Mouse (Mus musculus) small intestine, adult 2 months (tissue): ENCODE measurements around the gene Ankrd27. TPM values are rescaled to one million over a fixed set of nuclear protein-coding genes. Genes with fewer than 3 reads are reported as not detected.

ENCODE experiments used
- H3K27ac ChIP-seq: fragments of 200-500 bp; 2 replicates; pipeline ENCODE4 v1.5.1; 2012; ENCODE audit warnings: low read depth, low read length, control low read depth, inconsistent platforms; ENCODE audit not compliant: insufficient read depth
- H3K27me3 ChIP-seq: fragments of 200-500 bp; 2 replicates; pipeline ENCODE4 v1.6.1; 2012; ENCODE audit warnings: mild to moderate bottlenecking, moderate library complexity, low read length, inconsistent platforms; ENCODE audit not compliant: control insufficient read depth, insufficient read depth
- H3K36me3 ChIP-seq: fragments of 200-500 bp; 2 replicates; pipeline ENCODE4 v1.6.1; 2012; ENCODE audit warnings: mild to moderate bottlenecking, low read length, control low read depth, inconsistent platforms; ENCODE audit not compliant: control insufficient read depth, insufficient read depth
- H3K4me1 ChIP-seq: fragments of 200-500 bp; 2 replicates; pipeline ENCODE4 v1.6.1; 2012; ENCODE audit warnings: low read length, inconsistent platforms, mixed read lengths; ENCODE audit not compliant: control insufficient read depth, insufficient read depth, insufficient read length
- H3K4me3 ChIP-seq: fragments of 200-500 bp; 2 replicates; pipeline ENCODE4 v1.5.1; 2012; ENCODE audit warnings: low read depth, mild to moderate bottlenecking, control low read depth, inconsistent platforms, low read length, moderate library complexity
- CTCF ChIP-seq: fragments of 200-500 bp; IDR thresholded peaks from 2 replicates; pipeline ENCODE4 v1.5.1; 2012; ENCODE audit warnings: low read depth, mild to moderate bottlenecking, control low read depth, inconsistent platforms, low read length, moderate library complexity, mixed read lengths; ENCODE audit not compliant: insufficient replicate concordance, insufficient read length; ENCODE audit errors: extremely low read depth
- POLR2A ChIP-seq: fragments of 200-500 bp; IDR thresholded peaks from 2 replicates; pipeline ENCODE4 v1.6.1; 2012; ENCODE audit warnings: low read depth, mild to moderate bottlenecking, control low read depth, inconsistent platforms, low read length, moderate library complexity
- WGBS: fragments of 180-500 bp; shearing (Covaris S2); methylation state at CpG from one replicate; pipeline ENCODE4 v1.1.7; 2018; 5-methylcytosine and 5-hydroxymethylcytosine counted together
- polyA plus RNA-seq: library from polyadenylated mRNA; depleted of rRNA; stranded (reverse); fragments of >200 nt; gene quantifications from 2 replicates; pipeline ENCODE4 v1.2.3, GENCODE M21; 2012

Gene Ankrd27
- polyA plus RNA-seq, 1 experiment, result 13.5 TPM

DNA sequence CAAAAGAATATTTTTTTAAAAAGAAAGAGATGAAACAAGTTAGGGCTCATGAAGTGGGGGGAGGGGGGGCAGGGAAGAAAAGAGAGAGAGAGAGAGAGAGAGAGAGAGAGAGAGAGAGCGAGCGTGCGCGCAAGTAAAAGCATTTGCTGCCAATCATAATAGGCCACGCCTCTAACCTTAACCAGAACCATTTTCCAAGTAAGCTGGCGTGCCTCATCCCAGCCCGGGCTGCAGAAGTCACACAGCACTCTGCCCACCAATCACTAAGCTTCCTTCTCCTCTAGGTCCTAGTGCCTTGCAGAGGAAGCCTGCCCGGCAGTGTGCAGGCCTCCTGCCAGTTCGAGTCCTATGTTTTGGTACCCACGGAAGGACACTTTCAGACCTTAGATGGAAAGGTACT, 14.0 kb downstream of the Ankrd27 start:
- H3K36me3 ChIP-seq, result peaks cover 10% of the 10 kb centered on the region
- 91% methylated on average over 10 of the region's 10 CpGs for WGBS
- TF ChIP-seq POLR2A (no peak), CTCF (no peak)
- no peaks in the 10 kb centered on the region for H3K4me1 ChIP-seq
- no peaks in the 10 kb centered on the region for H3K27me3 ChIP-seq
- no peak overlapping the region for H3K27ac ChIP-seq
- H3K4me3 ChIP-seq, result no peak overlapping the region

DNA sequence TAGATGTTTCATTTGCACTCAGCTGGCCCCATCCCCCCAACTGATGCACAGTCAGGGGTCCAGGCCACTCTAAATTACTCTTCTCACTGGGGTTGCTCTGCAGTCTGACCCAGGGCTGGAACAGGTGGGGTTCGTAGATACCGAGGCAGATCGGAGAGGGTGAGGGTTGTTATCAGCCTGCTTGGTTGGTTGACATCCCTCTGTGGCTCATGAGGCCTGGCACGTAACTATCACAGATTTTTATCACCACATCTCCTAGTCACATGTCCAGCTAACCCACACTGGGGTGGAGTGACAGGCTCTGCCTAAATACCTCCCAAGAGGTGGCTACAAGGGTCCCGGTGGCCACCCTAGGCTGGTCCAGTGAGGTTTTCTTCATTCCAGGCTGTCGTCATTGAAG, 15.1 kb downstream of the Ankrd27 start:
- H3K27ac ChIP-seq, result no peak overlapping the region
- H3K36me3 ChIP-seq, result peaks cover 9% of the 10 kb centered on the region
- 89% methylated on average over 6 of the region's 6 CpGs for WGBS
- no peaks in the 10 kb centered on the region for H3K27me3 ChIP-seq
- no peak overlapping the region for H3K4me3 ChIP-seq
- TF ChIP-seq POLR2A, result no peak
- TF ChIP-seq CTCF, result no peak
- H3K4me1 ChIP-seq, result no peaks in the 10 kb centered on the region

DNA sequence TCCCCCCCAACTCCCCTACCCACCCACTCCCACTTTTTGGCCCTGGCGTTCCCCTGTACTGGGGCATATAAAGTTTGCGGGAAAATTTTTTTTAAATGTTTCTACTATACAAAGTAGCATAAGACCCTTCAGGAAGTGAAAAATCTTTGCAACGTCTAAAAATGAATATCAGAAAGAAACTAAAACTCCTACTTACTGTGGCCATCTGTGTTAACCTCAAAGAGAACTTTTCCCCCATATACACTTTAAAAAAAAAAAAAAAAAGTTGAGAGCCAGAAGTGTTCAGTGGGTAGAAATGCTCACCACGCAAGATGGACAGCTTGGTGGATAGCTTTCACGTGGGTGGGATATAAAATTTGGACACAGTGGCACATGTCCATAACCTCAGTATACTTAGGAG, 16.7 kb downstream of the Ankrd27 start:
- H3K4me3 ChIP-seq, result no peak overlapping the region
- no peak for TF ChIP-seq POLR2A
- no peak for TF ChIP-seq CTCF
- H3K4me1 ChIP-seq, result no peaks in the 10 kb centered on the region
- 93% methylated on average over 5 of the region's 5 CpGs for WGBS
- no peaks in the 10 kb centered on the region for H3K27me3 ChIP-seq
- H3K36me3 ChIP-seq, result peaks cover 13% of the 10 kb centered on the region
- no peak overlapping the region for H3K27ac ChIP-seq

DNA sequence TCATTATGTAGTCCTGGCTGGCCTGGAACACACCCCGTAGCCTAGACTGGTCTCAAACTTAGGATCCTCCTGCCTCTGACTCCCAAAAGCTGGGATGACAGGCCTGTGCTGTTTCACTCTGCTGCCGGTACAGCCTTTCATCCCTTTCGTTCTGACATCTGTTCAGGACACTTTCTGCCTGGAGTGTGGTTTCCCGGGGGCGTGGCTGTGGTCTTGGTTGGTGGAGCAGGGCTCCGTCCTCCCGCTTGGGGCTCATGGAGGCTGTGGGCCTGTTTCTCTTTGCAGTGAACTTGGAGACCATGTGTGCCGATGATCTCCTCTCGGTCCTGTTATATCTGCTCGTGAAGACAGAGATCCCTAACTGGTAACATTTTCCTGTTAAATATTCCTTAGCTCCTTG, 20.8 kb downstream of the Ankrd27 start:
- H3K27ac ChIP-seq, result no peak overlapping the region
- WGBS, result 89% methylated on average over 10 of the region's 10 CpGs
- H3K36me3 ChIP-seq, result peaks cover 25% of the 10 kb centered on the region
- H3K27me3 ChIP-seq, result no peaks in the 10 kb centered on the region
- TF ChIP-seq POLR2A (no peak), CTCF (no peak)
- no peak overlapping the region for H3K4me3 ChIP-seq
- no peaks in the 10 kb centered on the region for H3K4me1 ChIP-seq

DNA sequence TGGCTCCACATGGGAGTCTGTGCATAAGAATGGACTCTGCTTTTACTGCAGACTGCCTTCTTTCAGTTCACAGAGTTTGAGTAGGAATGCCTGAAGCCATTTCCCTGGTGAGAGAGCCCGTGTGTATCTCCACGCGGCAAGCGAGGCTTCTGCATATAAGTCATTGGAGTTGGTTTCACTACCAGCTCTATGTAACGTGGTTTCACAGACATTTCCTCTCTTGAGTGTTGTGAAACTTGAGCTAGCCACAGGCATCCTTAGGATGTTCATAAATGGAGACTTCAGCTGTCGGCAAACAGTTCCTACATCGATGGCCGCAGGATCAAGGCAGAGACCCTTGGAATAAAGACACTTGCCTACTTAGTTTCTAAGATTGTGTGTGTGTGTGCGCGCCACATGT, 23.2 kb downstream of the Ankrd27 start:
- WGBS, result 90% methylated on average over 10 of the region's 10 CpGs
- no peaks in the 10 kb centered on the region for H3K4me1 ChIP-seq
- no peak overlapping the region for H3K4me3 ChIP-seq
- no peak overlapping the region for H3K27ac ChIP-seq
- TF ChIP-seq CTCF, result no peak
- no peak for TF ChIP-seq POLR2A
- H3K27me3 ChIP-seq, result no peaks in the 10 kb centered on the region
- peaks cover 26% of the 10 kb centered on the region for H3K36me3 ChIP-seq

- no peaks in the 10 kb centered on the region for H3K27me3 ChIP-seq
- H3K36me3 ChIP-seq, result peaks cover 24% of the 10 kb centered on the region
- H3K4me1 ChIP-seq, result no peaks in the 10 kb centered on the region
- TF ChIP-seq POLR2A (no peak), CTCF (no peak)
- H3K27ac ChIP-seq, result no peak overlapping the region
- H3K4me3 ChIP-seq, result no peak overlapping the region
- WGBS, result 75% methylated on average over 4 of the region's 4 CpGs
Measured at GRCm38 (mm10) chr7:35617513-35617912, 31.5 kb downstream of the Ankrd27 start.

- Histone ChIP-seq H3K4me1 (no peaks in the 10 kb centered on the region), H3K4me3 (no peak overlapping the region), H3K27me3 (no peaks in the 10 kb centered on the region), H3K27ac (no peak overlapping the region), H3K36me3 (peaks cover 20% of the 10 kb centered on the region)
- no peak for TF ChIP-seq POLR2A
- TF ChIP-seq CTCF, result no peak
- WGBS, result 85% methylated on average over 10 of the region's 10 CpGs
Measured at GRCm38 (mm10) chr7:35622626-35623025, 36.6 kb downstream of the Ankrd27 start.

DNA sequence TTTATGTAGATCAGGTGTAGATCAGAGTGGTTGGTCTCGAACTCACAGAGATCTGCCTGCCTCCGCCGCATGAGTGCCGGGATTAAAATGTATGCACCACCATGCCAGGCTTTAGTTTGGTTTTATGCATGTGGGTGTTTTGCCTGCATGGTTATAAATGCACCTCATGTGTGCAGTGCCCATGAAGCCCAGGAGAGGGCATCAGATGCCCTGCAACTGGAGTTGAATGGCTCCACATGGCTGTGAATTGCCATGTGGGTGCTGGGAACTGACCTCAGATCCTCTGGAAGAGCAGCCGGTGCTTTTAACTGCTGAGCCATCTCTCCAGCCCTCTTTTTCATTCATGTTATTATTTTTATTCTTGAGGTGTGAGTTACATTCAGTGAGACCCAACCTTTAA, 40.0 kb downstream of the Ankrd27 start:
- Histone ChIP-seq H3K27me3 (no peaks in the 10 kb centered on the region), H3K4me3 (no peak overlapping the region), H3K36me3 (peaks cover 9% of the 10 kb centered on the region; the same call in 1 of the 2 replicates), H3K27ac (no peak overlapping the region), H3K4me1 (no peaks in the 10 kb centered on the region)
- TF ChIP-seq POLR2A (no peak), CTCF (no peak)
- WGBS, result 96% methylated on average over 5 of the region's 5 CpGs
